Mouse (Mus musculus): Measurements from ENCODE around the gene Bmx. TPM values are rescaled to one million over a fixed set of nuclear protein-coding genes. Genes with fewer than 3 reads are reported as not detected.

Bmx gene
- polyA plus RNA-seq, 1 experiment, result not detected

DNA sequence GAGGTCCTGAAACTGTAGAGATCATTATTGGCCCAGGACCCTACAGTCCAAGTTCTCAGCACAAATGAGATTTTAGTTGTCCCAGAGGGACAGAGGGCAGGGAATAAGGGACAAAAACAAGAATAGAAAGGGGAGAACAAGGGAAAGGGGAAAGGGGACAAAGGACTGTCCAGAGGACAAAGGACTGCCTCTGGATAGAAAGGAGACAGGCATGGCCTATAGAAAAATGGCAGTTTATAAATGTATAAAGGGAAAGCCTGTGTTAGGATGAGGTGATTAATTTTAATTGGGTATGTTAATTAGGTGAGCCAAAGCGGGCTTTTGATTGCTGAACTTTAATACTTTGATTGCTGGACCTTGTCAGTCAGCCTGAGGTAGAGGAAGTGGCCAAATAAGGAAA is 6.9 kb upstream of the Bmx start:
- WGBS, result 52% methylated on average over 1 of the region's 1 CpGs
- no peak overlapping the region for H3K27ac ChIP-seq (ENCODE audit: insufficient read depth, low read depth, low read length)
- H3K4me3 ChIP-seq (ENCODE audit: insufficient read depth, low read depth, low read length), result no peak overlapping the region
- H3K4me1 ChIP-seq (ENCODE audit: control insufficient read depth, insufficient read depth, low read length), result peaks cover 4% of the 10 kb centered on the region; the same call in 1 of the 2 replicates
- TF ChIP-seq CTCF (IDR thresholded peaks at IDR 0.05; ENCODE audit: insufficient read depth, low read depth, low read length) (no peak), POLR2A (IDR thresholded peaks at IDR 0.05; ENCODE audit: insufficient read depth, low read depth, low read length) (no peak)

DNA sequence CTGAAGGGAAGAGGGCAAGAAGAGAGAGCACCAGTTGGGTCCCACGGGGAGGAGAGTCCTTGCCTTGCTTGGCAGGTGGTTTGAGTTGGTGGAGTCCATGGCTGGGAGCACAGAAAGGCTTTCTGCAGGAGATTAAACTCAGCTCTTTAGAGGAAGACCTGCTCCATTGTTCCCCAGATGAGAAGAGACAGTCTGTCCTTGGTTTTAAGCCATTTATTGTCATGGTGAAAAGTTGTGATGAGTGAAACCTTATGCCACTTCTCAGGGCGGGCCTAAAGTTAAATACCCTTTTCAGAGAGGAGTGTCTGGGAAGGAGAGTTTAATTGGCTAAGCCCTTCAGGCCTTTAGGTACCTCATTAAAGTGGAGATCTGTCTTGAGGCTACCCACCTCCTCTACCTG is 4.3 kb upstream of the Bmx start:
- TF ChIP-seq CTCF (IDR thresholded peaks at IDR 0.05; ENCODE audit: insufficient read depth, low read depth, low read length) (no peak), POLR2A (IDR thresholded peaks at IDR 0.05; ENCODE audit: insufficient read depth, low read depth, low read length) (no peak)
- Histone ChIP-seq H3K27ac (ENCODE audit: insufficient read depth, low read depth, low read length) (no peak overlapping the region), H3K4me1 (ENCODE audit: control insufficient read depth, insufficient read depth, low read length) (no peaks in the 10 kb centered on the region), H3K4me3 (ENCODE audit: insufficient read depth, low read depth, low read length) (no peak overlapping the region)
- 50% methylated on average over 2 of the region's 2 CpGs for WGBS

DNA sequence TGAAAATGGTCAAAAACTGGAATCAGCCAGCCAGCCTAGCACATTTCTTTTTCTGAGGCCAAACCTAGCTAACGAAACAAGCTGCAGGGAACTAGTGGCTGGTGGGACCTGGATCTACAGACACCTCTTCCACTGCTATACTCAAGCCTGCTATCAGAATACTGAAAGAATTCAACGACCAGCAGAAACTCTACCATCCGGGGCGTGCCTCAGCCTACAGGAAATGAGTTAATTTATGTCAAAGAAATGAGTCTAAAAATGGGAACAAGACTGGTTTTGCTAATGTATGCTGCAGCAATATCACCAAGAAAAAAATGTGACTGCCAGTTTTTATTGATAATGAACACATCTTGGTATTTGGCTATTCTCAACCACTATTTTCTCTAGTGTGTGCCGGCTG is 669 bp upstream of the Bmx start:
- 89% methylated on average over 5 of the region's 5 CpGs for WGBS
- Histone ChIP-seq H3K27ac (ENCODE audit: insufficient read depth, low read depth, low read length) (no peak overlapping the region), H3K4me3 (ENCODE audit: insufficient read depth, low read depth, low read length) (no peak overlapping the region), H3K4me1 (ENCODE audit: control insufficient read depth, insufficient read depth, low read length) (no peaks in the 10 kb centered on the region)
- TF ChIP-seq CTCF (IDR thresholded peaks at IDR 0.05; ENCODE audit: insufficient read depth, low read depth, low read length) (no peak), POLR2A (IDR thresholded peaks at IDR 0.05; ENCODE audit: insufficient read depth, low read depth, low read length) (no peak)

DNA sequence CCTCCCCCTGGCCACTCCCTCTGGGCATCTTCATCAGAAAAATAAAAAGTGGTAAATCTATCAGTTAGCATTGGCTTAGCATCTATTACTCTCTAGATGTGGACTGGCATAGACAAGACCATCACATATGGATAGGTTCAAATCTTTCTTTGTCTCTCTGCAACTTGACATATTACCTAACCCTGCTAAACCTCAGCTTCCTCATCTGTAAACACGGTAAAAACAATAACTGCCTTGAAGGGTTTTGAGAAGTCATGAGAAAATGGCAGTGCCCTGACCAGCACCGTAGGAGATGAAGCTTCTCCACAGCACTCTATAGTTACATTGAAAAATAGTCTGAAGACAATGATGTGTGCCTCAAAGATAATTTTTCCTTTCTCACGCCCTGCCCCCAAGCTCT is 1.5 kb downstream of the Bmx start:
- Histone ChIP-seq H3K4me1 (ENCODE audit: control insufficient read depth, insufficient read depth, low read length) (no peaks in the 10 kb centered on the region), H3K4me3 (ENCODE audit: insufficient read depth, low read depth, low read length) (no peak overlapping the region), H3K27ac (ENCODE audit: insufficient read depth, low read depth, low read length) (no peak overlapping the region)
- 86% methylated on average over 3 of the region's 3 CpGs for WGBS
- TF ChIP-seq POLR2A (IDR thresholded peaks at IDR 0.05; ENCODE audit: insufficient read depth, low read depth, low read length) (no peak), CTCF (IDR thresholded peaks at IDR 0.05; ENCODE audit: insufficient read depth, low read depth, low read length) (no peak)

DNA sequence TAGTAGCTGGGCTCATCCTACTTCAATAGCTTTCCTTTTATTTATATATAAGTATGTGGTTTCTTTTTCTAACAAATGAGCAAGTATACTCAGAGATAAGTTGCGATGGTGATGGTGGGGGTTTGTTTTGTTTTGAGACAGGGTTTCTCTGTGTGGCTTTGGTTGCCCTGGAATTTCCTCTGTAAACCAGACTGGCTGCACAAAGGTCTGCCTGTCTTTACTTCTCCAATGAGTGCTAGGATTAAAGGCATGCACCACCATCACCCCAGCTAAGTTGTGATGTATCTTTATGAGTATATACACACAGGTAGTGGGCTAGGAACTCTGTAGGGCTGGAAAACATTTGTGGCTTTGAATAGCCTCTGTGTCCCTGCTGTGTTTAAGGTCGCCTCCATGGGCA is 11.3 kb downstream of the Bmx start:
- Histone ChIP-seq H3K27ac (ENCODE audit: insufficient read depth, low read depth, low read length) (no peak overlapping the region), H3K4me3 (ENCODE audit: insufficient read depth, low read depth, low read length) (no peak overlapping the region), H3K4me1 (ENCODE audit: control insufficient read depth, insufficient read depth, low read length) (no peaks in the 10 kb centered on the region)
- WGBS, result 68% methylated on average over 2 of the region's 2 CpGs
- no peak for TF ChIP-seq CTCF (IDR thresholded peaks at IDR 0.05; ENCODE audit: insufficient read depth, low read depth, low read length)
- no peak for TF ChIP-seq POLR2A (IDR thresholded peaks at IDR 0.05; ENCODE audit: insufficient read depth, low read depth, low read length)

DNA sequence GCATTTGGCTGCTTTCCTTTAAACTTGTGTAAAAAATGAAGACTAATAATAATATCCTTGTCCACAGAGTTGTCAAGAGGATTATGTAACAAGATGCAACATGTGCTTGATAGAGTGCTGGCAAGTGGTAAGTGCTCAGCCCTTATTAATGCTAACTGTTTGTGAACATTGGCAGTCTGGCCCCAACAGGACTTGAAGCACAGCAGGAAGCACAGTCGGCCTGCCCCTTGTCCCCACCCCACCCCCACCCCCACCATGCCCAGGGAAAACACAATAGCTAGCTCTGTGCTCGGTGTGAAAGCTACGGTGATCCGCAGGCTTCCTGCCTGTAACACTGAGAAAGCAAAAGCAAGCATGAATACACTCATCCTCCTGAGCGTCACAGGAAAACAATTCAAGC is 12.3 kb downstream of the Bmx start:
- no peak overlapping the region for H3K4me3 ChIP-seq (ENCODE audit: insufficient read depth, low read depth, low read length)
- no peak for TF ChIP-seq CTCF (IDR thresholded peaks at IDR 0.05; ENCODE audit: insufficient read depth, low read depth, low read length)
- TF ChIP-seq POLR2A (IDR thresholded peaks at IDR 0.05; ENCODE audit: insufficient read depth, low read depth, low read length), result no peak
- WGBS, result 31% methylated on average over 5 of the region's 5 CpGs
- no peaks in the 10 kb centered on the region for H3K4me1 ChIP-seq (ENCODE audit: control insufficient read depth, insufficient read depth, low read length)
- H3K27ac ChIP-seq (ENCODE audit: insufficient read depth, low read depth, low read length), result no peak overlapping the region

DNA sequence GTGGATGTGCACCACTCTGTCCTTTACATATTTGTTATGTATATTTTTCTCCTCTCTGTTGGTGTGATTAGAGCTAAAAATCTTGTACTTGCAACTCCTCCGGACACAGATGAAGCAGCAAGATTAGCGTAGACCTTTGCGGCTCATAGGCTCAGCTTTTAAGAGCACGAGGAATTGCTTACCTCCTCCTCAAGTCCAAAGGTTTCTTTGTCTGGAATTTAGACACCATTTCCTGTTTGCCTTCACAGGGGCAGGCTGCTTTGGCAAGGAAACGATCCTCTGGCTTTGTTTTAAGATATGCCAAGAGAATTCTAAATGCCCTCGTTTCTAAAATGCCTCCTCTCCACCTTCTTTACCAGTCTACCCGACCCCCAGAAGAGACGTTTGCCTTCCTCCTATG is 24.6 kb downstream of the Bmx start:
- H3K4me3 ChIP-seq (ENCODE audit: insufficient read depth, low read depth, low read length), result no peak overlapping the region
- no peak overlapping the region for H3K27ac ChIP-seq (ENCODE audit: insufficient read depth, low read depth, low read length)
- no peaks in the 10 kb centered on the region for H3K4me1 ChIP-seq (ENCODE audit: control insufficient read depth, insufficient read depth, low read length)
- 42% methylated on average over 8 of the region's 8 CpGs for WGBS
- TF ChIP-seq CTCF (IDR thresholded peaks at IDR 0.05; ENCODE audit: insufficient read depth, low read depth, low read length) (no peak), POLR2A (IDR thresholded peaks at IDR 0.05; ENCODE audit: insufficient read depth, low read depth, low read length) (no peak)

DNA sequence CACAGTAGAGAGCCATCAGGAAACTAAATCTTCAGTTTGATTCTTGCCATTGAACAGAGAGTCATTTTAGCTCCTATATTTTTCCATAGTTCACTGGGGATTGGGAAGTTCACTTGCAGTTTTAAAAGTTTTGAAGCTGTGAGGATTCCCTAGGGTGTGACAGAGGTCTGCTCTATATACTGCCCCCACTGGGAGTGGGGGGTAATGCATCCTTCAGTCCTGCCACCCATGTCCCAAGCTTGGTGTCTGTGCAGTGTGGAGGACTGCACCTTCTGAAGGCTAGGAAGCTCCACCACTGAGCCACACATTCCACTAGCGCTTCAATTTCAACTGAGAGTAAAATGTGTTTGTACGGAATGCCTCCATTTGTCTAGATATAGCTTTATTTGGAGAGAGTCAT is 36.0 kb downstream of the Bmx start:
- Histone ChIP-seq H3K4me1 (ENCODE audit: control insufficient read depth, insufficient read depth, low read length) (no peaks in the 10 kb centered on the region), H3K4me3 (ENCODE audit: insufficient read depth, low read depth, low read length) (no peak overlapping the region), H3K27ac (ENCODE audit: insufficient read depth, low read depth, low read length) (no peak overlapping the region)
- WGBS, result 82% methylated on average over 2 of the region's 2 CpGs
- TF ChIP-seq CTCF (IDR thresholded peaks at IDR 0.05; ENCODE audit: insufficient read depth, low read depth, low read length), result no peak
- TF ChIP-seq POLR2A (IDR thresholded peaks at IDR 0.05; ENCODE audit: insufficient read depth, low read depth, low read length), result no peak

DNA sequence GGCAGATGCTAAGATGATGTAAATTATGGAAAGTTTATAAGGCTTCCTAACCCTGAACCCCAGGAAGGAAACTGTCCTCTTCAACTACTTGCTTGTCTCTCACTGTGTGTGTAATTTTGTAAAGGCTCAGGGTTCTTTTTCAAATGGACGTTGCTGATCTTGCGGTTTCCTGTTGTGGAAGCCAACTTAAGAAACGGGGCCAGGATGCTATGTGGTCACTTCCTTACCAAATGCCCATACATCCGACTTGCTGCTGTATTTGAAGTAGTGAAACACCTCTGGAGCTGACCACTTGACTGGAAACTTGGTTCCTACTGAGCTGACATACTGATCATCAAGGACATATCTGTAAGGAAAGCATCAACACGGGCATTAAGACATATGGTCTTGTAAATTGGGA is 57.4 kb downstream of the Bmx start:
- Histone ChIP-seq H3K4me1 (ENCODE audit: control insufficient read depth, insufficient read depth, low read length) (no peaks in the 10 kb centered on the region), H3K27ac (ENCODE audit: insufficient read depth, low read depth, low read length) (no peak overlapping the region), H3K4me3 (ENCODE audit: insufficient read depth, low read depth, low read length) (no peak overlapping the region)
- TF ChIP-seq CTCF (IDR thresholded peaks at IDR 0.05; ENCODE audit: insufficient read depth, low read depth, low read length) (no peak), POLR2A (IDR thresholded peaks at IDR 0.05; ENCODE audit: insufficient read depth, low read depth, low read length) (no peak)
- WGBS, result 76% methylated on average over 5 of the region's 5 CpGs

DNA sequence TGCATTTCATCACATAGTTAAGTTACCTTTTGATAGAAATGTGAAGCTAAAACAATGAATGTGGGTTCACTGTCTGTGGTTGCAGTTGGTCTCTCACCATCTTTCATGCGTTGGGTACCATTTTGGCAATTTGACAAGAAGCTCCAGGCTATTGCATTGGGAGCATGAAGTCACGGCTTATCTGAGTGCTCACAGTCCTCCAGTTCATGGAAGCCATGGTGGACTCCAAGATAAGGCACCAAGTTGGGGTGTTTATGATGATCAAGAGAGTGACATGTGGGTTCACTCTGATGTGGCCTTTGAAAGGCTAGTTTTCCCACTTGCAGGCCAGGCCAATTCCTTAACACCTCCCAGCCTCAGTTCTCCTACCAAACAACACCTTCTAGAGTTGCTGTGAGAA is 60.3 kb downstream of the Bmx start:
- no peaks in the 10 kb centered on the region for H3K4me1 ChIP-seq (ENCODE audit: control insufficient read depth, insufficient read depth, low read length)
- WGBS, result 76% methylated on average over 2 of the region's 2 CpGs
- TF ChIP-seq POLR2A (IDR thresholded peaks at IDR 0.05; ENCODE audit: insufficient read depth, low read depth, low read length) (no peak), CTCF (IDR thresholded peaks at IDR 0.05; ENCODE audit: insufficient read depth, low read depth, low read length) (no peak)
- no peak overlapping the region for H3K4me3 ChIP-seq (ENCODE audit: insufficient read depth, low read depth, low read length)
- H3K27ac ChIP-seq (ENCODE audit: insufficient read depth, low read depth, low read length), result no peak overlapping the region

Data from olfactory bulb, adult 2 months (tissue).